In the genomic region with DNA sequence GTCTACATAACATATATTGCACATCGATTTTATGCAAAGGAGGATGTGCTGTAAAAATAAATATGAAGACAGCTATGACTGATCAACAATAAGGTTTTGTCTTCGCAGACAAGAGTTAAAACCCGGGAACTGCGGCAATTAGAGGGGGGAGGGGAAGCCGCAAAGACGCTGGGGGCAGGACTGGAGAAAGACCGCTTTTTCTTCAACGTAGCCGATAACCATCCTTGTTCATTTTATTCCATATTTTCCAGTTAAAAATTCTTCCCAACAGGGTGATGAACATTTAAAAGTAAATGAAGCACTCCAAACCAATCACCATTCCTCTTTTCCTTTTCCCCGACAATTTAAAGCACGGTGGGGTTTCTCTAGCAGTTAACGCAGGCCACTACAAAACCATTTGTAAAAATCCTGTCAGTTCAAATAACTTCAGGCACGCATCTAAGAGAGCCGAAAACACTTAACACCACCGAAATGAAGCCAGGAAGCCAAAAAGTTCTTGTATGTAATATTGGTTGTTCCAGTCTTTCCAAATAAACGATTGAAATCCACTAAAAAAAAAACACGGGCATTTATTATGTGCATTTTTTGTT, we compare ENCODE assay signal across 14 mouse cellular contexts. TPM values are rescaled to one million over a fixed set of nuclear protein-coding genes. Genes with fewer than 3 reads are reported as not detected.
DNase-seq lines count a peak whose midpoint lies in the region; ATAC-seq and TF ChIP-seq lines count a peak whose summit lies in the region.
"Had no signal": no experiment of that assay in that cellular context is flagged by ENCODE, and none has a peak within 500 bp of the region (broad histone marks: within the 10 kb centered on the region; RNA-seq: fewer than 3 reads in every experiment).

No protein-coding gene starts in this region.

- peak; percentile 35 to 43 for DNase-seq in heart, postnatal 10 days
- DNase-seq in heart, postnatal 36 days: no peak
- peak; percentile 96 for DNase-seq in midbrain, embryonic 11.5 days (ENCODE audit: low spot score, missing footprints)
- DNase-seq in frontal cortex, postnatal 14 days (ENCODE audit: low spot score in 2 of 2): no peak
- DNase-seq: gastrocnemius, postnatal 10 days; spleen, adult 18-20 months; thymus, postnatal 14 days had no signal

- peaks cover 2% of the 10 kb centered on the region; the same call in 1 of the 2 replicates for H3K4me1 ChIP-seq in midbrain, embryonic 11.5 days (ENCODE audit: control insufficient read depth, insufficient read depth, low read length)
- H3K4me1 ChIP-seq in midbrain, embryonic 13.5 days (replicated peaks): peaks cover 14% of the 10 kb centered on the region
- H3K4me1 ChIP-seq in embryonic fibroblast, embryonic 13.5 days (ENCODE audit: control insufficient read depth, insufficient read depth, low read length): no peaks in the 10 kb centered on the region
- peaks cover 13% of the 10 kb centered on the region for H3K4me1 ChIP-seq in neural tube, embryonic 12.5 days

- intact Hi-C loops in heart, postnatal 10 days (cut with DNase I): no loop called here
- intact Hi-C loops in heart, postnatal 36 days (cut with DNase I): no loop called here

- TF ChIP-seq CTCF in embryonic fibroblast, embryonic 13.5 days (IDR thresholded peaks at IDR 0.05; ENCODE audit: borderline replicate concordance, insufficient read depth, low read length): no peak

- no peak overlapping the region for H3K9ac ChIP-seq in midbrain, embryonic 11.5 days (ENCODE audit: low read length)
- no peak overlapping the region for H3K9ac ChIP-seq in midbrain, embryonic 13.5 days (replicated peaks)
- no peak overlapping the region for H3K9ac ChIP-seq in neural tube, embryonic 12.5 days

- H3K4me2 ChIP-seq in midbrain, embryonic 11.5 days: peak overlapping the region; percentile 1; the same call in 1 of the 2 replicates
- H3K4me2 ChIP-seq in midbrain, embryonic 13.5 days (replicated peaks): no peak overlapping the region
- H3K4me2 ChIP-seq in neural tube, embryonic 12.5 days (replicated peaks): 0 out of 2 replicates have a peak overlapping the region, but pooled peaks have one; percentile 13

- H3K4me3 ChIP-seq in midbrain, embryonic 11.5 days (ENCODE audit: low read depth, low read length): no peak overlapping the region; the same call in 1 of the 2 replicates
- no peak overlapping the region for H3K4me3 ChIP-seq in midbrain, embryonic 13.5 days (replicated peaks)
- peak overlapping the region; percentile 48 for H3K4me3 ChIP-seq in embryonic fibroblast, embryonic 13.5 days (ENCODE audit: insufficient read depth, low read length)
- H3K4me3 ChIP-seq in neural tube, embryonic 12.5 days: no peak overlapping the region

- WGBS in midbrain, embryonic 11.5 days: under 1% methylated on average over 17 of the region's 17 CpGs
- under 1% methylated on average over 17 of the region's 17 CpGs for WGBS in midbrain, embryonic 13.5 days
- WGBS in neural tube, embryonic 12.5 days: under 1% methylated on average over 17 of the region's 17 CpGs

- H3K27me3 ChIP-seq in midbrain, embryonic 11.5 days (ENCODE audit: control insufficient read depth, insufficient read depth, low read length): peaks cover 53% of the 10 kb centered on the region
- H3K27me3 ChIP-seq in midbrain, embryonic 13.5 days: peaks cover 62% of the 10 kb centered on the region
- H3K27me3 ChIP-seq in neural tube, embryonic 12.5 days (replicated peaks): peaks cover 49% of the 10 kb centered on the region

- no peak for TF ChIP-seq POLR2A in embryonic fibroblast, embryonic 13.5 days (IDR thresholded peaks at IDR 0.05; ENCODE audit: low read depth, low read length)

- H3K27ac ChIP-seq in midbrain, embryonic 11.5 days (ENCODE audit: low read depth, low read length): no peak overlapping the region
- H3K27ac ChIP-seq in midbrain, embryonic 13.5 days: no peak overlapping the region
- H3K27ac ChIP-seq in embryonic fibroblast, embryonic 13.5 days (ENCODE audit: insufficient read depth, low read length): no peak overlapping the region
- H3K27ac ChIP-seq in neural tube, embryonic 12.5 days: no peak overlapping the region

- H3K9me3 ChIP-seq in midbrain, embryonic 11.5 days (ENCODE audit: control insufficient read depth, low read length): no peaks in the 10 kb centered on the region
- H3K9me3 ChIP-seq in midbrain, embryonic 13.5 days: no peaks in the 10 kb centered on the region
- H3K9me3 ChIP-seq in neural tube, embryonic 12.5 days: no peaks in the 10 kb centered on the region

- H3K36me3 ChIP-seq in midbrain, embryonic 11.5 days (ENCODE audit: control insufficient read depth, insufficient read depth, low read length): no peaks in the 10 kb centered on the region
- no peaks in the 10 kb centered on the region for H3K36me3 ChIP-seq in midbrain, embryonic 13.5 days
- no peaks in the 10 kb centered on the region for H3K36me3 ChIP-seq in neural tube, embryonic 12.5 days

- no peak for ATAC-seq in midbrain, embryonic 11.5 days (ENCODE audit: low FRiP score)
- ATAC-seq in midbrain, embryonic 13.5 days: no peak
- ATAC-seq in neural tube, embryonic 12.5 days (ENCODE audit: low FRiP score, low read depth): no peak
- no peak for ATAC-seq in monocyte, adult 5-6 weeks (replicated peaks; ENCODE audit: insufficient number of reproducible peaks, low FRiP score, low TSS enrichment, poor library complexity, severe bottlenecking)
- ATAC-seq: intestine, postnatal 0 days had no signal

RNA-seq across cellular contexts. Expression of gene Alx1, which starts 3.3 kb away (rescaled TPM):
- not detected for total RNA-seq in heart, postnatal 10 days (2021)
- not detected for total RNA-seq in heart, postnatal 36 days (2021)
- polyA plus RNA-seq in midbrain, embryonic 11.5 days (2014; fragmentation: Nextera tagmentation; extraction: Ambion mirVana): 7.7 and 9.7 TPM in 2 replicates
- 0.38 and 0.43 TPM in 2 replicates for polyA plus RNA-seq in midbrain, embryonic 13.5 days (2015; fragmentation: Nextera tagmentation; extraction: Ambion mirVana)
- polyA plus RNA-seq in embryonic fibroblast, embryonic 13.5 days (2011; ENCODE audit: insufficient read length, low read depth, missing spikeins): 10.7 and 18.7 TPM in 2 replicates
- polyA plus RNA-seq in neural tube, embryonic 12.5 days (2016; fragmentation: Nextera tagmentation; extraction: Ambion mirVana): 1.1 and 1.4 TPM in 2 replicates
- not detected in 3 replicates for total RNA-seq in monocyte, adult 5-6 weeks (2017)
- total RNA-seq: common myeloid progenitor, adult 5-6 weeks had no signal
- polyA plus RNA-seq: intestine, postnatal 0 days; neural tube, embryonic 14.5 days had no signal

Comparison
In these comparisons a context has a peak if more than half of its experiments do, and no peak if none do; other contexts are left out.
1. DNase-seq: peak in heart, postnatal 10 days (2 of 2) and midbrain, embryonic 11.5 days (single experiment); none in heart, postnatal 36 days (0 of 2) and frontal cortex, postnatal 14 days (0 of 2).